Mouse (Mus musculus) adipocyte (in vitro differentiated cells): ENCODE data around the gene Hamp2.
"Not testable (repeated sequence)": the region's sequence is repeated elsewhere in the genome, so short reads cannot be mapped to it uniquely, and the experiment has no call there.

ENCODE experiments used
- DNase-seq: peaks from one replicate; pipeline ENCODE4 v3.0.0-alpha.2; 2016; ENCODE audit warnings: low spot score

Hamp2 gene

DNA sequence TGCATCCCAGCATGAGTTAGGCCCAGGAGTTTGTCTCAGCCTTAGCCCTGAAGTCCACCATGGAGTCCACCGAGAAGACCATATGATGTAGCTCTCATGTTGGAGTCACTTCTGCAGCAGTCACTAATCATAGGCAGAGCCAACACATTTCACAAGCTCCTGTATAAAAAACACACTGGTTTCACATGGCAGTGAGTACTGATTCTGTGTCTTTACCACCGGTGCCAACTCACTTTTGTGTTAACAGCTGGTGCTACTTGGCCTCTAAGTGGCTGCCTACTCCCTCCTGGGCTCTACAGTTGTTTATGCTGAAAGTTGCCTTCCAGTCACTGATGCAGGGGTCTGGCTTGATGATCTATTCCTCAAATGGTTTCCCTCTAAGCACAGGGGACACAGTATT is at the start of gene Hamp2:
Gene Hamp2 (minus strand): TSS at position 101 of the 400 bp plus-strand sequence.
- DNase-seq, result not testable (repeated sequence)

GRCm38 (mm10) chr7:30973501-30974289 is 49.2 kb upstream of the Hamp2 start, which contains the start of gene Fam187b:
Gene Fam187b (plus strand): TSS chr7:30973790.
- DNase-seq, result peak; percentile 73

DNA sequence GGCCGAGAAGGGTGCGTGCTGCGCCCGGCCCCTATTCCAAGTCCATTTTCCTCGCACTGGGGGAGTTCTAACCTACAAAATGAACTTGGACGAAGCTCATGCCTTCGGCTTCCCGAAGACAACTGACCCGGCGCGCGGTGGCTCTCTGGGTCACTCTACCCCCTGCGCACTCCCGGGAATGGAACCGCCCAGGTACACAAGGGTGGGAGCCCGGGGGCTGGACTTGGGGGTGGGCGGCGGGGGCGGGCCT is 48.7 kb upstream of the Hamp2 start, which contains the start of gene Lsr:
Gene Lsr (minus strand): TSS at position 214 of the 250 bp plus-strand sequence.
- DNase-seq, result no peak

DNA sequence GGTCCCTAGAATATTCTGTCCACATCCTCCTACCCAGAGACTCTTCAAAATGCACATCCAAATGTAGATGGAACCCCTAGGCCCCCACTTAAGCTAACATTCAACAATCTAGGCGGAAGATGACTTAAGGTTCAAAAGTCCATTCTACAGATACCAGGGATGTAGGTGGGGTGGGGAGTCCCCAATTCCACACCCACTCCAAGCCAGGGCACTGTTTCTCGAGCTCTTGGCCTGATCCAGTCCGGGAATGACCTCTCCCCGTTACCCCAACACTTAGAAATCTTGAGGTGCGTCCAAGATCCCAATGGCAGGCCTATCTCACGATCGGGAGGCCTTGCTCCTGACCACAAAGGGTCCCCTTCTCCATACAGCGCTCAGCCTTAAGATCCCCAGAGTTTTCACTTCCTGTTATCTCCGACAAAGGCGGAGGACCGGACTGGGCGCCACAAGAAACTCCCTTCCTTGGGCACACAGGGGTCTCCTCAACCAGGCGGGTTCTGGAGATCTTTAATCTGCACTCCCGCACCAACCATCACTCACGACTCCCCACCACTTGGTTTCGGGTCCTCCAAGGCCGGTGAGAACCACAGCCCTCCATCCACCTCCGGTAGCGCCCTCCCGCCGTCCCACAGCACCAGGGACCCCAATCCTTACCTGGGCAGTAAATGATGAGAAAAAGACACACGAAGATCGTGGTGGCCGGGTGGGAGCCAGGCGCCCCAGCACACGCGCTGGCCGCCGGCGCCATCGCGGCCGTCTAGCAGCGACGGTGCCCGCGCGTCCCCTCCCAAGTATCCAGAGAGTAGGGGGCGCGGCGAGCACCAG is 48.2 kb upstream of the Hamp2 start:
- DNase-seq, result no peak

DNA sequence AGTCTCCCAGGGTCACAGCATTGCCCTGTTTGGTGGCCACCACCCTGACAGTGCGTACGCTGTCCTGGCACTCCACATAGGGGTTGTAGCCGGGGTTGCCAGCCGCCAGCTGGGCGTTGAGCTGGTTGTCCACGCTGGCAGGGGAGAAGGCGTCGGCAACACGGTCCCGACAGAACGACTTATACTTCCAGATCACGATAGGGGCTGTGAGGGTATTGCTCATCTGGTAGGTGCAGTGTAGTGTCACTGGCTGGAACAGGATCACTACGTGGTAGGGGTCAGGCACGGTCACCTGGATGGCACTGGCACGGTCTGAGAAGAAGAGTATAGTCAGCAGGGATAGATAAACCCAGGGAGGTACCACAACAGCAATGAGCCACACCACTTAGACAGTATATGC is 47.4 kb upstream of the Hamp2 start:
- DNase-seq, result no peak

DNA sequence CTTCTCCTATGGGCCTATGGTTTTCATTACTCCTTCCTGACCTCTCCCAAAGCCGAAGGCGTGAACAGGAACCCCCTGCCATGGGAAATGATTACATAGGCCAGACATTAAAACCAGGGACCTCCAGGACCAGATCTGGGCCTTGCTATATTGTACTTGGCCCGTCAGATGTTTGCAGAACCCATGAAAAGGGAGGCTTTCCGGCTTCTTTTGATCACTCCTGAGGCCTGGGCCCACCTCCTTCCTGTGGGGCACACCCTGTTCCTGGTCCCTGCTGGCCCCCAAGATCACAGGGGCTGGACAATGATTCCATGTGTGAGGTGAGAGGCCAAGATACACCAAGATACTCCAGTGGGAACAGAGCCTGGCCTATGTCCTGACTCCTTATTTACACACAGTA is 44.7 kb upstream of the Hamp2 start:
- no peak for DNase-seq

DNA sequence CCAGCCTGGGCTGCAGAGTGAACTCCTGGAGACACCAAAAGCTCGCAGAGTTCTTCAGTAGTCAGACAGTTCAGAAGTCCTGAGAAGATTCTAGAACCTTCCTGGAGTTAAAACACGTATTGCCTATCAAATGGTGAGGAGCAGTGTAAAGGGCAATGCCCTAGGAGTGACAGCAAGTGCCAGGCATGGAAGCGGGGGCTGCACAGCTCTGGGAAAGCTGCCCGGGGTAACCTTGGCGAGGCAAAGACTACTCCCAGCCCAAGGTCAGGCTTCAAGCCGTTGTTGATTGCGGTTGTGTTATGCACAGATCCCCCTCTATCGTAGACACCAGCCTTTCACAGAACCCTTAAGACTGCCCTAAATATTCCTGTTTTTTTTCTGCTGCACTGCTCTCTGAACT is 44.1 kb upstream of the Hamp2 start:
- DNase-seq, result no peak

GRCm38 (mm10) chr7:30966657-30967056 is 42.2 kb upstream of the Hamp2 start:
- no peak for DNase-seq

DNA sequence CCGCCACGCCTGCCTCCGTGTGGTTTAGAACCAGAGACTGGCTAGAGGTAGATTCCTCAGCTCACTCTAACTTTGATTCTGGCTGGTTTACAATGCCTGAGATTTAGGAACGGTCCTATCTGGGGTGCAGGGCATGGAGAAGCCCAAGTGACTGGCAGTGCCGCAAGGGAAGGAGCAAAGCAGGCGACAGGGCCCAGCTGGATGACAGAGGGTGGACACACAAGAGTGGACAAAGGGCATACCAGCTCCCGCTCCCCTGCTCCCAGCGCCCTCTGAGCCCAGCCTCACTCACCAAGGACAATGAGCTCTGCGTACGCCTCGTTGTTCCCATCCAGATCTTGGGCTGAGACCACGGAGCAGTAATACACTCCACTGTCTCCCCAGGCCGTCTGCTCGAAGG is 41.2 kb upstream of the Hamp2 start:
- DNase-seq, result no peak

GRCm38 (mm10) chr7:30964366-30964765 is 39.9 kb upstream of the Hamp2 start:
- no peak for DNase-seq

GRCm38 (mm10) chr7:30962862-30963261 is 38.4 kb upstream of the Hamp2 start:
- DNase-seq, result no peak

DNA sequence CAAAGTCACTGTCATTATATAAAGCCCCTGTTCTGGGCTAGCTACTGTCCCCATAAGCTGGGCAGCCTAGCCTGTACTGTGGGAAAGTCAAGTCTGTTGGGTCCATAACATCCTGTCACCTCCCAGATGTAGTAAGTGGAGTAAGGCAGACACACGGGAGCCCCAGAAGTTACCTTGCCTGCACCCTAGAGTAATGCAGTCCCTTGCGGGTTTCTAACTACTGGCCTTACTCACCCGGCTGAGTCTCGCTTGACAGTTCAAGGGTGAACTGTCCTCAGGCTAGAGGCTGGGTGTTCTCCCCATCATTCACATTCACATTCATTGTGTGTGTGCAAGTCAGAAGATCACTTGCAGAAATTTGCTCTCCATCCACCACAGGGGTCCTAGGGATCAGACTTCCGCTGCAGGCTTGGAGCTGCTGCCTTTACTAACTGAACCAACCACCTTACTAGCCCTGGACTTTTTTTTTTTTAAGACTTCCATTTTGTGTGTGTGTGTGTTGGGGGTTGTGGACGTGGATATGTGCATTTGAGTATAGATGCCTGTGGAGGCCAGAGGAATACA is 35.4 kb upstream of the Hamp2 start:
- DNase-seq, result no peak

- no peak for DNase-seq
Observed at GRCm38 (mm10) chr7:30958866-30959487, 34.5 kb upstream of the Hamp2 start.

DNA sequence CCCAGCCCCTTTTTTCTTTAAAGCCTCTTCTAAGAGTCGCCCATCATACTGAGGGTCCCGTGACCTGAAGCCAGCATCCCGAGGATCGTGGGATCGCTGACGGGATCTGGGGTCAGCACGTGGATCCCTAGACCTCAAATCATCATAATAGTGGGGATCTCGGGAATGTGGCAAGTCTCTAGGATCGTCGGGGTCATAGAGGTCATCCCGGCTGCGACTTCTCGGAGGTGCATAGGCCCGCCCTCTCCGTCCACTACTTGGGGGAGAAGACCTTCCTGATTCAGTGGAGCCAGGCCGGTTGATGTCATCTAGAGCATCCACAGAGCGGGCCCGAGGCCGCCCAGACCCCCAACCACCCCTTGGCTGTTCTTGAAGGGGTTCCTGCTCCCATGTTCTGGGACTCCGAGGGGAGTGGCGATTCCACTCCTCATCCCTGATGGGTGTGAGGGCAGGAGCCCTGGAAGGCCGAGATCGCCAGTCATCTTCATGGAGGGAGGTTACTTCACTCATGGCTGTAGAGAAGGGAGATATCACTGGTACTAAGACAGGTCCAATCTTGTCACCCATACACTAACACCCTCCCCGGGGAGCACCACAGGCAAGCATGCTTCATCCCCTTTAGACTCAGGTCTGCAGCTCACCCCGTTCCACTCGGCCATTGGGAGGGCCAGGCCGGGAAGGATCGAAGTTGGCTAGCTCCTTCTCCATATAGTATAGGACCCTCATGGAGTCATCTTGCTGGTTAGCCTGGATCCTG is 33.8 kb upstream of the Hamp2 start:
- no peak for DNase-seq

DNA sequence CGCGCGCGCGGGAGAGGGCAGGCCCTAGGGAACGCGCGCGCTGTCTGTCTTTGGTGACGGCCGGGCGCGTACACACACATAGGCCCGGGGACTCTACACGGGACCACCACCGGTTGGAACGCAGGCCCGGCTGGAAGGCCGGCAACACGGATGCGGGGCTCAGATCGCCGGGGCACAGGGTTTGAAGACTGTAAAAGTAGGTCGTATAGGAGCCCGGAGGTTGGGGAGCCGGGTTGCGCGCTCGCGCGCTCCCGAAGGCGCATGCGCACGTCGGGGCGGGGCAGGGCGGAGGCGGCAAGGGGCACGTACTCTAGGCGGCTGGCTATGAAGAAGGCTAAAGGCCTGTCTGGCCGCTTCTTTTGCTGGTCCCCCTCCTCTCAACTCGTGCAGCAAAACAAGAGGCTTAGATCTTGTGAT is 32.9 kb upstream of the Hamp2 start:
- peak; percentile 84 for DNase-seq

DNA sequence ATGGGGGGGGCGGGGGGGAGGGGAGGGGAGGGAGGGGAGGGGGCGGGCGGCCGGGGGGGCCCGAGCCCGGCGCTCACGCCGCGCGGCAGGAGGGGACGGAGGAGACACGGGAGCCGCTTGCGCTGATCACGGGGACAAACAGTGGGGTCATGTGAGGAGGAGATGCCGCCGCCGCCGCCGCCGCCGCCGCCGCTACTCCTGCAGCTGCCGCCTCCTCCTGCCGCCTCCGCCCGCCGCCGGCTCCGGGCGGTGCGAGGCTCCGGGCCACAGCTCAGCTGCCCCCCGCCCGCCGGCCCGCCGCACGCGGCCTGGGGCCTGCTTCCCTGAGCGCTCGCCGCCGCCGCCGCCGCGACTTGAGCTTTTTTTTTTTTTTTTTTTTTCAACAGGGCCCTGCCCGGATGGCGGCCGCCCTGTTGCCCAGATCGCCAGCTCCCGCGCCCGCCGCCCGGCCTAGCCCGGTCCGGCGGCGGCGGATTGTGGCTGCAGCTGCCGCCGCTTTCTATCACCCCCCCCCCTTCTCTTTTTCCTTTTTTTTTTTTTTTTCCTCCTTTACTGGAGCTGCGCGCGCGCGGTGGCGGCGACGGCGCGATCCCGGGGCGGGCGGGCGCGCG is 32.4 kb upstream of the Hamp2 start, which contains the start of gene Usf2:
Gene Usf2 (minus strand): TSS at position 48 of the 611 bp plus-strand sequence.
- peak; percentile 60 for DNase-seq

- DNase-seq, result no peak
Observed at GRCm38 (mm10) chr7:30956357-30956751, 31.9 kb upstream of the Hamp2 start.

DNA sequence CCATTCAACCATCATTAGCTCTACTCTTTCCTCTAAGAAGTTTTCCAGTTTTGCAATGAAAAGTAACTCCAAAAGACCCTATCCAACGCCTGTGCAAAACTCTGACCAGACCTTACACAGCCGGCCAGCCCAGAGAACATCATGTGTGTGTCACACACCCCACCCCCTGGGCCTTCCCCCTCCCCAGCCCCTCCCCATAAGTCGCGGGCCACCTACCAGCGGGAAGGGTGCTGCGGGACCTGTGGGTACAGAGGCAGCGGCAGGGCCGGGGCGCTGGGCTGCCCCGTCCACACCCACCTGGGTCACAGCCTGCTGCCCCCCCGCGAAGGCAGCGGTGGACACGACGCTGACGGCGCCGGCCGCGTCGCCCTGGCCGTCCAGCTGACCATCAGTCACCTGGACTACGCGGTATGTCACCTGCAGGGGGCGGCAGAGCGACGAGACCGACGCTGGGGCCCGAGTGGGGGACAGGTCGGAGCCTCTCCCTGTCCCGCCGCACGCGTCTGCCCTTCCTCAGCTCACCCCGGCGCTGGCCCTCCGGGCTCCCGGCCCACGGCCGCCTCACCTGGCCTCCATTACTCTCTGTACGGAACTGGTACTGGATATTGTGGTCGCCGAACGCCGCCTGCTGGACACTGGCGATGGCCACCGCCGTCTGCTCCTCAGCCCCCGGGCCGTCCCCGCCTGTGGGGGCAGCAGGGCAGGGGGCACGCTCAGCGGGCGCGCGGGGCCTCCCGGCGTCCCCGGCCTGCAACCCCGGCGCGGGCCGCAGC is 31.3 kb upstream of the Hamp2 start:
- peak; percentile 82 for DNase-seq

DNA sequence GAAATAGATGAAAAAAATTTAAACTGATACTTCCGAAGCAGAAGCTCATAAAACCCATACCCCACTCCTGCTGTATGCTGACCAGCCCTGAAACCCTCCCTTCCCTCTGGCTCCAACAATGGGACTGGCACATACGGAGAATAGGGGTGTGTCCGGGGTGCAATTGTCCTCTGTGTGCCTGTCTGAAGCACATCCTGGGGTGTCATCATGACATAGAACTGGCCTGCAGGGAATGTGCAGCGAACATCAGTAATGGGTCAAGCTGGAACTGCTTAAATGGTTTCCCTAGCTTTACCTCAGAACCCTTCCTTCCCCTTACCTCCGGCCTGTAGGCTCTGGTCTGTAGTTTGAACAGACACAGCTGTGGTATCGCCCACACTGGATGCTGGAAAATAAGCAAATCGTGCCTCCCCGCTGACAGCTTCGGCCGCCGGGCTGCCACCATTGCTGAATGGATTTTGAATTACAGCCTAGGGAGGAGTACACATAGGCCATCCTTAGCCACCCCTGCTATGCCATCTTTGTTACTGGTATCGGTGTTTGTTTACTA is 30.6 kb upstream of the Hamp2 start:
- DNase-seq, result no peak

DNA sequence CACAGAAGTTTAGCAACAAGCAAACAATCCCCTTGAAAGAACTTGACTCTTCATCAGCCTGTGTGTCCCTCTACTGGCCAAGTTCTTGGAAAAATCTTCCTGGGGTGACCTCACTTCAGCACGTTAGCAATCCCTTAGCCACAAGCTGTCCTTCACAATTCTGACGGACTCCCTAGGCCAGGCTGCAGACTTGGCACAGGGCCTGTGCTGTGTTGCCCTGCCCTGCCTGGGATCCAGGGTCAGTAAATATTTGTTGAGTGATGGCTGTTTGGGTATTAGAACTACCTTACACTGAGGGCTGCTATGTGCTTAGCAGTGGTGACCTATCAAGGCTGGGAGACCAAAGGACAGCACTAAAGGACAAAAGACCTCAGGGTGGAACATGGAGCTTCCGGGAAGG is 29.6 kb upstream of the Hamp2 start:
- DNase-seq, result no peak
